Mouse (Mus musculus): Measurements from ENCODE around the gene Tex2. TPM values are rescaled to one million over a fixed set of nuclear protein-coding genes. Genes with fewer than 3 reads are reported as not detected.

Tex2 gene
- polyA plus RNA-seq, 1 experiment from 2014 or later: 17.1 TPM

GRCm38 (mm10) chr11:106557398-106557797, 55.8 kb downstream of the Tex2 start:
- H3K9ac ChIP-seq (ENCODE audit: low read depth, low read length): no peak overlapping the region
- no peaks in the 10 kb centered on the region for H3K9me3 ChIP-seq (ENCODE audit: control insufficient read depth)
- H3K36me3 ChIP-seq (ENCODE audit: control insufficient read depth, insufficient read depth): no peaks in the 10 kb centered on the region; the same call in 1 of the 2 replicates
- WGBS: 81% methylated on average over 7 of the region's 7 CpGs
- H3K4me1 ChIP-seq (replicated peaks; ENCODE audit: control insufficient read depth, insufficient read depth, low read length): peaks cover 17% of the 10 kb centered on the region; the same call in 1 of the 2 replicates
- no peak for TF ChIP-seq CTCF (IDR thresholded peaks at IDR 0.05; ENCODE audit: low read depth)
- H3K27me3 ChIP-seq (replicated peaks; ENCODE audit: control insufficient read depth, insufficient read depth, low read length): no peaks in the 10 kb centered on the region
- ATAC-seq: no peak
- no peak overlapping the region for H3K4me3 ChIP-seq (ENCODE audit: low read depth, low read length)
- H3K27ac ChIP-seq (ENCODE audit: low read depth, low read length): peak overlapping the region; percentile 82; the same call in 1 of the 2 replicates
- H3K4me2 ChIP-seq (replicated peaks; ENCODE audit: low read depth): no peak overlapping the region

- ATAC-seq: peak; percentile 46
- Histone ChIP-seq H3K4me2 (replicated peaks; ENCODE audit: low read depth) (no peak overlapping the region; the same call in 1 of the 2 replicates), H3K4me1 (replicated peaks; ENCODE audit: control insufficient read depth, insufficient read depth, low read length) (peaks cover 17% of the 10 kb centered on the region; the same call in 1 of the 2 replicates), H3K9me3 (ENCODE audit: control insufficient read depth) (no peaks in the 10 kb centered on the region), H3K9ac (ENCODE audit: low read depth, low read length) (no peak overlapping the region), H3K4me3 (ENCODE audit: low read depth, low read length) (no peak overlapping the region), H3K27ac (ENCODE audit: low read depth, low read length) (peak overlapping the region; percentile 82), H3K36me3 (ENCODE audit: control insufficient read depth, insufficient read depth) (no peaks in the 10 kb centered on the region), H3K27me3 (replicated peaks; ENCODE audit: control insufficient read depth, insufficient read depth, low read length) (no peaks in the 10 kb centered on the region)
- WGBS: 46% methylated on average over 4 of the region's 4 CpGs
- no peak for TF ChIP-seq CTCF (IDR thresholded peaks at IDR 0.05; ENCODE audit: low read depth)
Observed at GRCm38 (mm10) chr11:106556689-106557088, 56.5 kb downstream of the Tex2 start.

GRCm38 (mm10) chr11:106555805-106556615, 57.2 kb downstream of the Tex2 start:
- no peak overlapping the region for H3K9ac ChIP-seq (ENCODE audit: low read depth, low read length)
- peak; percentile 88 for ATAC-seq
- H3K4me3 ChIP-seq (ENCODE audit: low read depth, low read length): no peak overlapping the region
- no peaks in the 10 kb centered on the region for H3K9me3 ChIP-seq (ENCODE audit: control insufficient read depth)
- H3K36me3 ChIP-seq (ENCODE audit: control insufficient read depth, insufficient read depth): no peaks in the 10 kb centered on the region
- no peak for TF ChIP-seq CTCF (IDR thresholded peaks at IDR 0.05; ENCODE audit: low read depth)
- peaks cover 17% of the 10 kb centered on the region; the same call in 1 of the 2 replicates for H3K4me1 ChIP-seq (replicated peaks; ENCODE audit: control insufficient read depth, insufficient read depth, low read length)
- no peak overlapping the region; the same call in 1 of the 2 replicates for H3K4me2 ChIP-seq (replicated peaks; ENCODE audit: low read depth)
- WGBS: 20% methylated on average over 10 of the region's 10 CpGs
- no peaks in the 10 kb centered on the region for H3K27me3 ChIP-seq (replicated peaks; ENCODE audit: control insufficient read depth, insufficient read depth, low read length)
- H3K27ac ChIP-seq (ENCODE audit: low read depth, low read length): peak overlapping the region; percentile 82

- Histone ChIP-seq H3K27ac (ENCODE audit: low read depth, low read length) (no peak overlapping the region), H3K4me2 (replicated peaks; ENCODE audit: low read depth) (no peak overlapping the region), H3K4me1 (replicated peaks; ENCODE audit: control insufficient read depth, insufficient read depth, low read length) (peaks cover 3% of the 10 kb centered on the region; the same call in 1 of the 2 replicates), H3K9ac (ENCODE audit: low read depth, low read length) (no peak overlapping the region), H3K27me3 (replicated peaks; ENCODE audit: control insufficient read depth, insufficient read depth, low read length) (no peaks in the 10 kb centered on the region), H3K9me3 (ENCODE audit: control insufficient read depth) (no peaks in the 10 kb centered on the region), H3K4me3 (ENCODE audit: low read depth, low read length) (no peak overlapping the region), H3K36me3 (ENCODE audit: control insufficient read depth, insufficient read depth) (peaks cover 20% of the 10 kb centered on the region; the same call in 1 of the 2 replicates)
- 93% methylated on average over 4 of the region's 4 CpGs for WGBS
- no peak for TF ChIP-seq CTCF (IDR thresholded peaks at IDR 0.05; ENCODE audit: low read depth)
- no peak for ATAC-seq
Observed at GRCm38 (mm10) chr11:106550398-106550797, 62.8 kb downstream of the Tex2 start.

- TF ChIP-seq CTCF (IDR thresholded peaks at IDR 0.05; ENCODE audit: low read depth): no peak
- WGBS: 95% methylated on average over 4 of the region's 4 CpGs
- H3K36me3 ChIP-seq (ENCODE audit: control insufficient read depth, insufficient read depth): peaks cover 47% of the 10 kb centered on the region
- ATAC-seq: no peak
- H3K27me3 ChIP-seq (replicated peaks; ENCODE audit: control insufficient read depth, insufficient read depth, low read length): no peaks in the 10 kb centered on the region
- no peaks in the 10 kb centered on the region for H3K4me1 ChIP-seq (replicated peaks; ENCODE audit: control insufficient read depth, insufficient read depth, low read length)
- H3K27ac ChIP-seq (ENCODE audit: low read depth, low read length): no peak overlapping the region
- H3K9me3 ChIP-seq (ENCODE audit: control insufficient read depth): no peaks in the 10 kb centered on the region
- H3K9ac ChIP-seq (ENCODE audit: low read depth, low read length): no peak overlapping the region
- no peak overlapping the region for H3K4me3 ChIP-seq (ENCODE audit: low read depth, low read length)
- H3K4me2 ChIP-seq (replicated peaks; ENCODE audit: low read depth): no peak overlapping the region
Observed at GRCm38 (mm10) chr11:106546081-106546480, 67.1 kb downstream of the Tex2 start.

- no peak overlapping the region for H3K27ac ChIP-seq (ENCODE audit: low read depth, low read length)
- WGBS: 87% methylated on average over 9 of the region's 9 CpGs
- ATAC-seq: no peak
Observed at GRCm38 (mm10) chr11:106544916-106545315, 68.3 kb downstream of the Tex2 start.

More at GRCm38 (mm10) chr11:106544916-106545315, 68.3 kb downstream of the Tex2 start:
- H3K27me3 ChIP-seq (replicated peaks; ENCODE audit: control insufficient read depth, insufficient read depth, low read length): no peaks in the 10 kb centered on the region
- H3K4me1 ChIP-seq (replicated peaks; ENCODE audit: control insufficient read depth, insufficient read depth, low read length): no peaks in the 10 kb centered on the region
- no peak for TF ChIP-seq CTCF (IDR thresholded peaks at IDR 0.05; ENCODE audit: low read depth)
- no peak overlapping the region for H3K9ac ChIP-seq (ENCODE audit: low read depth, low read length)
- no peak overlapping the region for H3K4me2 ChIP-seq (replicated peaks; ENCODE audit: low read depth)
- H3K4me3 ChIP-seq (ENCODE audit: low read depth, low read length): no peak overlapping the region
- peaks cover 47% of the 10 kb centered on the region for H3K36me3 ChIP-seq (ENCODE audit: control insufficient read depth, insufficient read depth)
- no peaks in the 10 kb centered on the region for H3K9me3 ChIP-seq (ENCODE audit: control insufficient read depth)
